Mouse (Mus musculus) heart, postnatal 4 days (tissue): ENCODE data around the gene Brs3. TPM values are rescaled to one million over a fixed set of nuclear protein-coding genes. Genes with fewer than 3 reads are reported as not detected.

Experiments
- DNase-seq: peaks from one replicate; pipeline ENCODE4 v3.0.0; 2021
- total RNA-seq, 2 experiments: library from RNA; stranded (reverse); gene quantifications; 2 replicates each; pipeline ENCODE4 v1.2.3; 2021

The Brs3 gene
- not detected for total RNA-seq

DNA sequence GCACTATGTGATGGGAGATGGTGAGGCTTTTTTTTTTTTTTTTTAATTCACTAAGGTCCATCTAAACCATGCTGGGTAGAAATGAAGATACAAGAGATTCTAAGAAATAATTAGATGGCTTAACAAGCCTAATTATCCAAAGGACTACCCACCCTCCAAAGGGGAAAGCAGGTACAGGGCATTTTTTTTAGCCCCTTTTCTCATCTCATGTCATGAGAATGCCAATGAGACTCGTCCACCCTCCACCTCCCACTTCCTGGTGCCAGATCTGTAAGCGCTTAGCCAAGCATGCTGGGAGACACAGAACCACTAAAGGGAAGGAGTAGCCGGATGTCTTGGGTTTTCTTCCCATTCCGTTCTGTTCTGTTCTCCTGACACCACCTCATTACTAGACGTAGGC, at the start of gene Brs3:
Gene Brs3 (plus strand): TSS at position 301 of the 400 bp plus-strand sequence.
- no peak for DNase-seq

- no peak for DNase-seq
These were observed 30.0 kb upstream of the Brs3 start for GRCm38 (mm10) chrX:57012891-57013290.

- DNase-seq = no peak
These were observed 995 bp downstream of the Brs3 start for GRCm38 (mm10) chrX:57043869-57044268.

DNA sequence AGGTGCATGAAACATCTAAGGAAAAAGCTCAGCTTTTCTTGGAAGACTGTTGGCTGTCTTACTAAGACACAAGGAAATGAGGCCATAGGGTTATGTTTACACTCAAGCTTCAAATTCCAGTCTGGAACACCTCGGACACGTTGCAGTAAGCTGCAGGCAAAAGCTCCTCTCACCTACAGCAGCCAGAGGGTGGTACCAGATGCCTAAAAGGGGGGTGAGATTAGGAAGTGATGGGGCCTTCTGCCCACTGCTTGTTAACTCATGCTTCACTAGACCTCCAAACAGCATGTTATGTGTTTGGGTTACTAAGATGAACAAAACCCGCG, 9.9 kb downstream of the Brs3 start:
- DNase-seq = no peak

DNA sequence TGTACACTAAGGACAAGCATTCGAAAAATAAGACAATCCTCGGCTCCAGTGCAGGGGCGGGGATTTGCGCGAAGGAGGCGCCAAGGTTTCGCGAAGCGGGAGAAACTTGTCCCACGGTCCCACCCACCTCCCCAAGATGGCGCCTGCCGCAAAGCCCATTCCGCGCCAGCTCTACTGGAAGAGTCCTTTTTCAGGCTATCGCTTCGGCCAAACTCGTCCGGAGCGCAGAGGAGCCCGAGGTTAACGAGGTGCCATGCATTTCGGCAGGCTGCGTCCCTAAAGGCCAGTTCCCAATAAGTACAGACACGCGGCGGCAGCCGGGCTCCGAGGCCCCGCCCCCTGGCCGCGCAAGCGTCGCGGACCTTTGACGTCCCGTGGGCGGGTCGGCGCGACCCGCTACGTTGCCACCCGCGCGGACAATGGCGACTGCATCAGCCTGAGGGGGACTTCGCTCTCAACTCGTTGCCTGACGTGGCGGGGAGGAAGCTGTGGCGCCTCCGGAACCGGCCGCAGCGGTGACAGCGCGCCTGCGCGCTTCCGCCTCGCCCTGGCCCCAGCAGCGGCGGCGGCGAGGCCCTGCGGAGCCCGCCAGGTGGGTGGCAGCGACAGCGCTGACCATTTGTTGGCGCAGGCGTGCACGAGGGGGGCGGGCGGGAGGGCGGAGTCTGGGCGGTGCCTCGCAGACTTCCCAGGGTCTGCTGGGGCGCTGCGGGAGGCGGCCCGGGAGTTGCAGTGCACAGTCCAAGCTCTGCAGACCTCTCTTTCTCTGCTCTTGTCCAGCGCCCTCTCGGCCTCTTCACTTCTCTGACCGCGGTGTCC, 10.5 kb downstream of the Brs3 start, which contains the start of gene Htatsf1:
Gene Htatsf1 (plus strand): TSS at position 410 of the 819 bp plus-strand sequence.
- DNase-seq = peak; percentile 81

DNA sequence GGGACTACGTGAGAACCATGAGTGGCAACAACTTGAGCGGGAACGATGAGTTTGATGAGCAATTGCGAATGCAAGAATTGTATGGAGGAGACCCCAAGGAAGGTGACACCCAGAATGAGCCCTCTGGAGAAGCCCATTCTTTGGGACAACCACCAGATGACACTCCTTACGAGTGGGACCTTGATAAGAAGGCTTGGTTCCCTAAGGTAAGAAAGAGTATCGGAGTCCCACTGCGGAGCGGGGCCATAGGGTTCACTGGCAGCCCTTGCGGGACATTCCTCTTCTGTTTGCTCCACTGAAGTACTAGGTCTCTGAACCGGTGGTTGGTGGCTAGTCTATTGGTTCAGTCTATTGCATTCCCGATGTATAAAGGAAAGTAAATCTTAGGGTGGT, 11.1 kb downstream of the Brs3 start:
- no peak for DNase-seq

- peak; percentile 14 for DNase-seq
These were observed 38.6 kb downstream of the Brs3 start for GRCm38 (mm10) chrX:57081496-57081895.

- no peak for DNase-seq
These were observed 44.9 kb downstream of the Brs3 start, which contains the start of gene Vgll1 for GRCm38 (mm10) chrX:57087806-57088205. Gene Vgll1 (plus strand): TSS chrX:57088106.

Other genes starting within 250 kb of the Brs3 start
- 1 to 10 TPM; 3.2 to 4.3 TPM for gene Map7d3, start 220.7 kb upstream of the Brs3 start, total RNA-seq
- not detected for gene Adgrg4, start 172.9 kb upstream of the Brs3 start, total RNA-seq
- gene Htatsf1, start 10.5 kb downstream of the Brs3 start, total RNA-seq = 10 to 100 TPM; 54.0 to 56.2 TPM
- not detected for gene Vgll1, start 45.0 kb downstream of the Brs3 start, total RNA-seq
- not detected for gene Cd40lg, start 169.1 kb downstream of the Brs3 start, total RNA-seq